Mouse (Mus musculus) naive thymus-derived CD4-positive, alpha-beta T cell, adult 2 months (primary cell): ENCODE data around the gene Ap1s1.

Experiments
- DNase-seq: peaks from one replicate; pipeline ENCODE4 v3.0.0-alpha.2; 2011; ENCODE audit warnings: low read depth

The Ap1s1 gene

GRCm38 (mm10) chr5:137045402-137046323 is at the start of gene Ap1s1:
TSS of gene Ap1s1 (minus strand) at chr5:137046135.
- peak; percentile 99 for DNase-seq

GRCm38 (mm10) chr5:137095135-137095534 is 49.2 kb upstream of the Ap1s1 start:
- no peak for DNase-seq

GRCm38 (mm10) chr5:137093720-137094119 is 47.8 kb upstream of the Ap1s1 start:
- no peak for DNase-seq

- DNase-seq = no peak
Observed at GRCm38 (mm10) chr5:137091560-137091959, 45.6 kb upstream of the Ap1s1 start.

- DNase-seq = no peak
Observed at GRCm38 (mm10) chr5:137090870-137091269, 44.9 kb upstream of the Ap1s1 start.

- no peak for DNase-seq
Observed at GRCm38 (mm10) chr5:137087410-137087809, 41.5 kb upstream of the Ap1s1 start.

GRCm38 (mm10) chr5:137085731-137086130 is 39.8 kb upstream of the Ap1s1 start:
- DNase-seq = no peak

GRCm38 (mm10) chr5:137085021-137085420 is 39.1 kb upstream of the Ap1s1 start:
- no peak for DNase-seq

- no peak for DNase-seq
Observed at GRCm38 (mm10) chr5:137083051-137083450, 37.1 kb upstream of the Ap1s1 start.

- no peak for DNase-seq
Observed at GRCm38 (mm10) chr5:137079849-137080248, 33.9 kb upstream of the Ap1s1 start.

- no peak for DNase-seq
Observed at GRCm38 (mm10) chr5:137078616-137079015, 32.7 kb upstream of the Ap1s1 start.

GRCm38 (mm10) chr5:137078041-137078440 is 32.1 kb upstream of the Ap1s1 start:
- no peak for DNase-seq

GRCm38 (mm10) chr5:137077187-137077586 is 31.3 kb upstream of the Ap1s1 start:
- DNase-seq = no peak

GRCm38 (mm10) chr5:137076191-137076930 is 30.4 kb upstream of the Ap1s1 start:
- no peak for DNase-seq

- DNase-seq = no peak
Observed at GRCm38 (mm10) chr5:137075726-137076125, 29.8 kb upstream of the Ap1s1 start.

- DNase-seq = no peak
Observed at GRCm38 (mm10) chr5:137074191-137074651, 28.3 kb upstream of the Ap1s1 start.

- no peak for DNase-seq
Observed at GRCm38 (mm10) chr5:137073141-137073540, 27.2 kb upstream of the Ap1s1 start.

- peak; percentile 61 for DNase-seq
Observed at GRCm38 (mm10) chr5:137072079-137072960, 26.4 kb upstream of the Ap1s1 start, which contains the start of gene Serpine1. TSS of gene Serpine1 (minus strand) at chr5:137072268.

- no peak for DNase-seq
Observed at GRCm38 (mm10) chr5:137070881-137071605, 25.1 kb upstream of the Ap1s1 start.

GRCm38 (mm10) chr5:137068711-137069110 is 22.8 kb upstream of the Ap1s1 start:
- no peak for DNase-seq

- no peak for DNase-seq
Observed at GRCm38 (mm10) chr5:137065923-137066322, 20.0 kb upstream of the Ap1s1 start.
